Mouse (Mus musculus) small intestine, adult 2 months (tissue): ENCODE measurements around the gene Usp27x. TPM values are rescaled to one million over a fixed set of nuclear protein-coding genes. Genes with fewer than 3 reads are reported as not detected.

Experiments used
- H3K27ac ChIP-seq: fragments of 200-500 bp; 2 replicates; pipeline ENCODE4 v1.5.1; 2012; ENCODE audit warnings: low read depth, low read length, control low read depth, inconsistent platforms; ENCODE audit not compliant: insufficient read depth
- H3K27me3 ChIP-seq: fragments of 200-500 bp; 2 replicates; pipeline ENCODE4 v1.6.1; 2012; ENCODE audit warnings: mild to moderate bottlenecking, moderate library complexity, low read length, inconsistent platforms; ENCODE audit not compliant: control insufficient read depth, insufficient read depth
- H3K36me3 ChIP-seq: fragments of 200-500 bp; 2 replicates; pipeline ENCODE4 v1.6.1; 2012; ENCODE audit warnings: mild to moderate bottlenecking, low read length, control low read depth, inconsistent platforms; ENCODE audit not compliant: control insufficient read depth, insufficient read depth
- H3K4me1 ChIP-seq: fragments of 200-500 bp; 2 replicates; pipeline ENCODE4 v1.6.1; 2012; ENCODE audit warnings: low read length, inconsistent platforms, mixed read lengths; ENCODE audit not compliant: control insufficient read depth, insufficient read depth, insufficient read length
- H3K4me3 ChIP-seq: fragments of 200-500 bp; 2 replicates; pipeline ENCODE4 v1.5.1; 2012; ENCODE audit warnings: low read depth, mild to moderate bottlenecking, control low read depth, inconsistent platforms, low read length, moderate library complexity
- CTCF ChIP-seq: fragments of 200-500 bp; IDR thresholded peaks from 2 replicates; pipeline ENCODE4 v1.5.1; 2012; ENCODE audit warnings: low read depth, mild to moderate bottlenecking, control low read depth, inconsistent platforms, low read length, moderate library complexity, mixed read lengths; ENCODE audit not compliant: insufficient replicate concordance, insufficient read length; ENCODE audit errors: extremely low read depth
- POLR2A ChIP-seq: fragments of 200-500 bp; IDR thresholded peaks from 2 replicates; pipeline ENCODE4 v1.6.1; 2012; ENCODE audit warnings: low read depth, mild to moderate bottlenecking, control low read depth, inconsistent platforms, low read length, moderate library complexity
- WGBS: fragments of 180-500 bp; shearing (Covaris S2); methylation state at CpG from one replicate; pipeline ENCODE4 v1.1.7; 2018; 5-methylcytosine and 5-hydroxymethylcytosine counted together
- polyA plus RNA-seq: library from polyadenylated mRNA; depleted of rRNA; stranded (reverse); fragments of >200 nt; gene quantifications from 2 replicates; pipeline ENCODE4 v1.2.3, GENCODE M21; 2012; rRNA removed

Gene Usp27x
- 0.28 and 0.41 TPM in 2 replicates for polyA plus RNA-seq

DNA sequence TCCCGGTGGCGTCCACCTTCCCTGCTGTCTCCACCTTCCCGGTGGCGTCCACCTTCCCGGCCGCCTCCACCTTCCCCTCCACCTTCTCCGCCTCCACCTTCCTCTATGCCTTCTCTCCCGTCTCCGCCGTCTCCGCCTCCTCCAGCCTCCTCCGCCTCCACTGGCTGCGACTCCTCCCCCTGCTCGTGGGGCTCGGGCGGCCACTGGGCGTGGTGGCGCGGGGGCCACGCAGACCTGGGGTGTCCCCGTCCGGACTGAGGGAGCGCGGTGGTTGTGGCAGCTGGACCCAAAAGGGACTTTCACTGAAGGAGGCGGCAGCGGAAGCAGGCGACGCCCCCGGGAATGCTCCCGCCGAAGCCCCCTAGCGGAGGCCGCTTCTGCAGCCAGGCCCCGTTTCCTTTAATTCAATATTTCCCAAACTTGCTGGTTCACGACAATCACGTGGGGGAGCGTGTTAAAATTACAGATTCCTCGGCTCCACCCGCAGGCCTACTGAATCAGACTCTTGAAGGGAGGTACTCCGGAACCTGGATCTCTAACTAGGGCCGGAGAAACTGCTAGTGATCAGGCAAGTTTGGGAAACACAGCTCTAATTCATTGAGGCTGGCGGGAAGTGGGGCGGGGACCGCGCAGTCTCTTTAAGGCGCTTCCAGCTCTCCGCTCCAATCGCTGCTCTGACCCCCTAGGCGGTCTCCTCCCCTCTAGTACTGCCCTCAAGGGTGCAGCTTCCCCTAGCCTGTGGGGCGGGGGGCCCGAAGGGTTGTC is at the start of gene Usp27x:
Usp27x (minus strand) TSS at position 115 of the 765 bp plus-strand sequence.
- WGBS = 14% methylated on average over 45 of the region's 51 CpGs
- TF ChIP-seq CTCF (peak; percentile 45; the same call in 1 of the 2 replicates), POLR2A (peak; percentile 39; the same call in 1 of the 2 replicates)
- no peak within 1 kb of the TSS for H3K27ac ChIP-seq
- no peaks in the 10 kb centered on the region; the same call in 1 of the 2 replicates for H3K27me3 ChIP-seq
- H3K4me3 ChIP-seq = peak within 1 kb of the TSS; percentile 96
- H3K4me1 ChIP-seq = peaks cover 2% of the 10 kb centered on the region; the same call in 1 of the 2 replicates
- no peaks in the 10 kb centered on the region for H3K36me3 ChIP-seq

- WGBS = 10% methylated on average over 26 of the region's 26 CpGs
- Histone ChIP-seq H3K27ac (no peak overlapping the region), H3K27me3 (no peaks in the 10 kb centered on the region), H3K4me1 (no peaks in the 10 kb centered on the region), H3K36me3 (no peaks in the 10 kb centered on the region), H3K4me3 (peak overlapping the region; percentile 70)
- no peak for TF ChIP-seq POLR2A
- TF ChIP-seq CTCF = peak; percentile 67; the same call in 1 of the 2 replicates
These were observed 47.1 kb upstream of the Usp27x start for GRCm38 (mm10) chrX:7422691-7423111.

- Histone ChIP-seq H3K27me3 (no peaks in the 10 kb centered on the region), H3K27ac (no peak overlapping the region), H3K36me3 (no peaks in the 10 kb centered on the region), H3K4me1 (no peaks in the 10 kb centered on the region), H3K4me3 (peak overlapping the region; percentile 70)
- no peak for TF ChIP-seq CTCF
- TF ChIP-seq POLR2A = no peak
- 49% methylated on average over 6 of the region's 6 CpGs for WGBS
These were observed 46.5 kb upstream of the Usp27x start for GRCm38 (mm10) chrX:7422166-7422565.

GRCm38 (mm10) chrX:7421016-7421415 is 45.4 kb upstream of the Usp27x start:
- WGBS = 31% methylated on average over 3 of the region's 3 CpGs
- no peaks in the 10 kb centered on the region for H3K36me3 ChIP-seq
- no peak for TF ChIP-seq POLR2A
- TF ChIP-seq CTCF = peak; percentile 67; the same call in 1 of the 2 replicates
- no peak overlapping the region for H3K4me3 ChIP-seq
- H3K27me3 ChIP-seq = no peaks in the 10 kb centered on the region
- no peak overlapping the region for H3K27ac ChIP-seq
- no peaks in the 10 kb centered on the region for H3K4me1 ChIP-seq

DNA sequence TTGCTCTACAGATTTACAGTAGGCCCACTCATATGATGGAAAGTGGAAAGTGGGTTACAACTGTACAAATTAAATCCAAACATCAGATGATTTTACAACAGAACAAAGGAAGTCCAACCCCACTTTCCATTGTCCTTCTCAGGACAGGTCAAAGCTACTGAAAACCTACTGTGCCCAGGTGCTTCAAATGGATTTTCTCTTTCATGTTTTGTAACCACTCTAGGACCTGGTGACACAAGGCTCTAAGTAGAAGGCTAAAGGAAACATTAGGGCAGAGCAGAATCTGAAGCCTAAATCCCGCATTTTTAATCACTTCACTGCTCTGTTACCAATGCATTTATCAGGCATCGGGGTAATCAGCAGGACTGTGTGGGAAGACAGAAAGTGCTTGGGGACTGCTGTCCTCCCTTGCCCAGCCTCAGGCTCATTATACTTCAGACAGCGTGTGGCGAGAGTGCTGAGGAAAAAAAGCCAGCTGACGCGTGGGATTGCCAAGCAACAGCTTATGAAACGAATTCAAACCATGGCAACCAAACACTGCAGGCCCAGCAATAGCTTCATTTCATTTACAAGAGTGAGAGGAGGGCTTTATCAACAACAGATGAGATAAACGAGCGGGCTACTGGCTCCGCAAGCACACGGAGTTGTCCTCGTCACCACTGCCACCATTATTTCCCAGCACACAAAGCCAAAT is 40.7 kb upstream of the Usp27x start:
- H3K27me3 ChIP-seq = no peaks in the 10 kb centered on the region
- TF ChIP-seq POLR2A = no peak
- TF ChIP-seq CTCF = no peak
- H3K36me3 ChIP-seq = no peaks in the 10 kb centered on the region
- H3K27ac ChIP-seq = no peak overlapping the region
- H3K4me1 ChIP-seq = no peaks in the 10 kb centered on the region
- no peak overlapping the region for H3K4me3 ChIP-seq
- WGBS = 73% methylated on average over 12 of the region's 12 CpGs

GRCm38 (mm10) chrX:7415308-7415707 is 39.7 kb upstream of the Usp27x start:
- Histone ChIP-seq H3K4me1 (no peaks in the 10 kb centered on the region), H3K4me3 (no peak overlapping the region), H3K27me3 (no peaks in the 10 kb centered on the region), H3K36me3 (no peaks in the 10 kb centered on the region), H3K27ac (no peak overlapping the region)
- TF ChIP-seq POLR2A (no peak), CTCF (no peak)
- WGBS = 73% methylated on average over 6 of the region's 6 CpGs
